Mouse (Mus musculus) embryonic facial prominence, embryonic 13.5 days (tissue): ENCODE results near the gene Fbxo2. TPM values are rescaled to one million over a fixed set of nuclear protein-coding genes. Genes with fewer than 3 reads are reported as not detected.
"Not testable (repeated sequence)": the region's sequence is repeated elsewhere in the genome, so short reads cannot be mapped to it uniquely, and the experiment has no call there.

ENCODE experiments used
- ATAC-seq: fragments of 200-750 bp; cut with Nextera tagmentation; 2 replicates; pipeline ENCODE4 v1.8.0; 2017; ENCODE audit warnings: low read depth; ENCODE audit not compliant: insufficient number of reproducible peaks, insufficient read depth, low FRiP score, low TSS enrichment
- H3K27ac ChIP-seq: fragments of 300-500 bp; sonication (generic); 2 replicates; pipeline ENCODE4 v1.5.1; 2015; ENCODE audit warnings: moderate library complexity, mild to moderate bottlenecking, inconsistent platforms
- H3K27me3 ChIP-seq: fragments of 300-500 bp; sonication (generic); 2 replicates; pipeline ENCODE4 v1.6.1; 2015; ENCODE audit warnings: mild to moderate bottlenecking, inconsistent platforms
- H3K36me3 ChIP-seq: fragments of 300-500 bp; sonication (generic); 2 replicates; pipeline ENCODE4 v1.6.1; 2015; ENCODE audit warnings: mild to moderate bottlenecking, inconsistent platforms
- H3K4me1 ChIP-seq: fragments of 300-500 bp; sonication (generic); 2 replicates; pipeline ENCODE4 v1.6.1; 2015; ENCODE audit warnings: inconsistent platforms
- H3K4me2 ChIP-seq: fragments of 300-500 bp; sonication (generic); 2 replicates; pipeline ENCODE4 v1.6.1; 2015; ENCODE audit warnings: moderate library complexity, mild to moderate bottlenecking, inconsistent platforms
- H3K4me3 ChIP-seq: fragments of 300-500 bp; sonication (generic); 2 replicates; pipeline ENCODE4 v1.5.1; 2015; ENCODE audit warnings: mild to moderate bottlenecking, inconsistent platforms
- H3K9ac ChIP-seq: fragments of 300-500 bp; sonication (generic); 2 replicates; pipeline ENCODE4 v1.6.1; 2015; ENCODE audit warnings: mild to moderate bottlenecking, inconsistent platforms
- H3K9me3 ChIP-seq: fragments of 300-500 bp; sonication (generic); 2 replicates; pipeline ENCODE4 v1.6.1; 2016; ENCODE audit warnings: inconsistent platforms
- WGBS: fragments of 180-500 bp; shearing (Covaris S2); methylation state at CpG from one replicate; pipeline ENCODE4 v1.1.7; 2015; ENCODE audit warnings: mixed read lengths; 5-methylcytosine and 5-hydroxymethylcytosine counted together
- polyA plus RNA-seq: library from polyadenylated mRNA; unstranded; fragments of >200 nt; fragmentation: Nextera tagmentation; extraction: Ambion mirVana; gene quantifications from 2 replicates; pipeline ENCODE4 v1.2.1, GENCODE M21; 2015

Fbxo2 gene
- polyA plus RNA-seq, 1 experiment from 2014 or later: 3.4 TPM

GRCm38 (mm10) chr4:148181483-148181882 is 21.1 kb downstream of the Fbxo2 start:
- H3K4me3 ChIP-seq: no peak overlapping the region
- no peaks in the 10 kb centered on the region for H3K9me3 ChIP-seq
- H3K4me2 ChIP-seq: no peak overlapping the region
- 89% methylated on average over 12 of the region's 12 CpGs for WGBS
- peaks cover 69% of the 10 kb centered on the region for H3K27me3 ChIP-seq
- no peaks in the 10 kb centered on the region for H3K36me3 ChIP-seq
- no peak overlapping the region for H3K9ac ChIP-seq
- no peak for ATAC-seq
- peaks cover 8% of the 10 kb centered on the region for H3K4me1 ChIP-seq
- no peak overlapping the region for H3K27ac ChIP-seq

GRCm38 (mm10) chr4:148182363-148182762 is 21.9 kb downstream of the Fbxo2 start:
- ATAC-seq: no peak
- Histone ChIP-seq H3K9me3 (no peaks in the 10 kb centered on the region), H3K9ac (no peak overlapping the region), H3K36me3 (no peaks in the 10 kb centered on the region), H3K4me1 (peaks cover 8% of the 10 kb centered on the region), H3K4me2 (no peak overlapping the region), H3K4me3 (no peak overlapping the region), H3K27me3 (peaks cover 70% of the 10 kb centered on the region), H3K27ac (no peak overlapping the region)
- WGBS: 37% methylated on average over 8 of the region's 8 CpGs

GRCm38 (mm10) chr4:148184564-148184963 is 24.1 kb downstream of the Fbxo2 start:
- no peak overlapping the region for H3K27ac ChIP-seq
- peaks cover 8% of the 10 kb centered on the region for H3K4me1 ChIP-seq
- no peak overlapping the region for H3K4me3 ChIP-seq
- ATAC-seq: peak; percentile 38; the same call in 1 of the 2 replicates
- no peak overlapping the region for H3K4me2 ChIP-seq
- H3K27me3 ChIP-seq: peaks cover 55% of the 10 kb centered on the region
- no peak overlapping the region for H3K9ac ChIP-seq
- 23% methylated on average over 9 of the region's 9 CpGs for WGBS
- H3K9me3 ChIP-seq: no peaks in the 10 kb centered on the region
- no peaks in the 10 kb centered on the region for H3K36me3 ChIP-seq

GRCm38 (mm10) chr4:148185819-148186218 is 25.4 kb downstream of the Fbxo2 start:
- H3K4me1 ChIP-seq: peaks cover 8% of the 10 kb centered on the region
- 73% methylated on average over 4 of the region's 4 CpGs for WGBS
- H3K36me3 ChIP-seq: no peaks in the 10 kb centered on the region
- H3K4me3 ChIP-seq: no peak overlapping the region
- no peaks in the 10 kb centered on the region for H3K9me3 ChIP-seq
- H3K9ac ChIP-seq: no peak overlapping the region
- H3K4me2 ChIP-seq: no peak overlapping the region
- no peak overlapping the region for H3K27ac ChIP-seq
- peaks cover 51% of the 10 kb centered on the region for H3K27me3 ChIP-seq
- no peak for ATAC-seq

GRCm38 (mm10) chr4:148188767-148189166 is 28.3 kb downstream of the Fbxo2 start:
- H3K27me3 ChIP-seq: peaks cover 39% of the 10 kb centered on the region
- WGBS: 89% methylated on average over 1 of the region's 1 CpGs
- not testable (repeated sequence) for H3K27ac ChIP-seq, ATAC-seq, H3K4me2 ChIP-seq, H3K9ac ChIP-seq, H3K4me3 ChIP-seq, H3K4me1 ChIP-seq, H3K9me3 ChIP-seq, H3K36me3 ChIP-seq

- Histone ChIP-seq H3K9me3 (no peaks in the 10 kb centered on the region), H3K27ac (no peak overlapping the region), H3K4me2 (no peak overlapping the region), H3K4me1 (no peaks in the 10 kb centered on the region), H3K36me3 (no peaks in the 10 kb centered on the region), H3K9ac (no peak overlapping the region), H3K4me3 (no peak overlapping the region), H3K27me3 (peaks cover 12% of the 10 kb centered on the region)
- WGBS: 32% methylated on average over 11 of the region's 11 CpGs
- ATAC-seq: no peak
These were observed 32.4 kb downstream of the Fbxo2 start for GRCm38 (mm10) chr4:148192707-148193245.

GRCm38 (mm10) chr4:148194400-148194799 is 34.0 kb downstream of the Fbxo2 start:
- no peaks in the 10 kb centered on the region for H3K36me3 ChIP-seq
- H3K4me1 ChIP-seq: no peaks in the 10 kb centered on the region
- no peak for ATAC-seq
- no peaks in the 10 kb centered on the region for H3K9me3 ChIP-seq
- no peak overlapping the region for H3K27ac ChIP-seq
- no peak overlapping the region for H3K9ac ChIP-seq
- no peak overlapping the region for H3K4me2 ChIP-seq
- H3K27me3 ChIP-seq: peaks cover 22% of the 10 kb centered on the region
- H3K4me3 ChIP-seq: no peak overlapping the region

- H3K4me3 ChIP-seq: no peak overlapping the region
- H3K9me3 ChIP-seq: no peaks in the 10 kb centered on the region
- WGBS: 44% methylated on average over 10 of the region's 10 CpGs
- H3K36me3 ChIP-seq: no peaks in the 10 kb centered on the region
- H3K27me3 ChIP-seq: peaks cover 23% of the 10 kb centered on the region
- no peak overlapping the region for H3K27ac ChIP-seq
- no peak overlapping the region for H3K9ac ChIP-seq
- no peak overlapping the region for H3K4me2 ChIP-seq
- no peaks in the 10 kb centered on the region for H3K4me1 ChIP-seq
- no peak for ATAC-seq
These were observed 38.3 kb downstream of the Fbxo2 start for GRCm38 (mm10) chr4:148198721-148199120.

- Histone ChIP-seq H3K4me3 (no peak overlapping the region), H3K4me2 (no peak overlapping the region), H3K27me3 (peaks cover 24% of the 10 kb centered on the region), H3K36me3 (no peaks in the 10 kb centered on the region), H3K9me3 (no peaks in the 10 kb centered on the region), H3K4me1 (no peaks in the 10 kb centered on the region), H3K27ac (no peak overlapping the region), H3K9ac (no peak overlapping the region)
- no peak for ATAC-seq
- 92% methylated on average over 2 of the region's 2 CpGs for WGBS
These were observed 43.1 kb downstream of the Fbxo2 start for GRCm38 (mm10) chr4:148203557-148203956.

GRCm38 (mm10) chr4:148204061-148204872 is 43.8 kb downstream of the Fbxo2 start:
- WGBS: 54% methylated on average over 15 of the region's 15 CpGs
- H3K4me1 ChIP-seq: no peaks in the 10 kb centered on the region
- H3K27me3 ChIP-seq: peaks cover 17% of the 10 kb centered on the region
- no peak overlapping the region for H3K27ac ChIP-seq
- no peaks in the 10 kb centered on the region for H3K36me3 ChIP-seq
- no peak overlapping the region for H3K4me3 ChIP-seq
- ATAC-seq: no peak
- H3K9ac ChIP-seq: 0 out of 2 replicates have a peak overlapping the region, but pooled peaks have one; percentile 21
- no peak overlapping the region for H3K4me2 ChIP-seq
- no peaks in the 10 kb centered on the region for H3K9me3 ChIP-seq

GRCm38 (mm10) chr4:148204873-148205232 is 44.4 kb downstream of the Fbxo2 start:
- WGBS: 65% methylated on average over 6 of the region's 6 CpGs
- H3K4me1 ChIP-seq: no peaks in the 10 kb centered on the region
- H3K4me2 ChIP-seq: no peak overlapping the region
- H3K36me3 ChIP-seq: no peaks in the 10 kb centered on the region
- H3K27me3 ChIP-seq: peaks cover 16% of the 10 kb centered on the region
- H3K27ac ChIP-seq: no peak overlapping the region
- H3K4me3 ChIP-seq: no peak overlapping the region
- no peaks in the 10 kb centered on the region for H3K9me3 ChIP-seq
- no peak for ATAC-seq
- 0 out of 2 replicates have a peak overlapping the region, but pooled peaks have one; percentile 21 for H3K9ac ChIP-seq

GRCm38 (mm10) chr4:148214460-148215136 is 54.2 kb downstream of the Fbxo2 start:
- H3K4me2 ChIP-seq: no peak overlapping the region
- no peak for ATAC-seq
- no peaks in the 10 kb centered on the region for H3K9me3 ChIP-seq
- 43% methylated on average over 5 of the region's 5 CpGs for WGBS
- H3K27ac ChIP-seq: no peak overlapping the region
- no peak overlapping the region for H3K4me3 ChIP-seq
- H3K4me1 ChIP-seq: no peaks in the 10 kb centered on the region
- peaks cover 49% of the 10 kb centered on the region for H3K27me3 ChIP-seq
- H3K36me3 ChIP-seq: no peaks in the 10 kb centered on the region
- H3K9ac ChIP-seq: no peak overlapping the region
